Mouse (Mus musculus) limb, embryonic 13.5 days (tissue): ENCODE results near the gene Ppp1r9a. TPM values are rescaled to one million over a fixed set of nuclear protein-coding genes. Genes with fewer than 3 reads are reported as not detected.
A peak's percentile ranks its signal among the peaks of the same experiment; 100 is the strongest.
"Not testable (repeated sequence)": the region's sequence is repeated elsewhere in the genome, so short reads cannot be mapped to it uniquely, and the experiment has no call there.

Experiments used
- ATAC-seq: fragments of 200-750 bp; cut with Nextera tagmentation; 2 replicates; pipeline ENCODE4 v1.8.0; 2017; ENCODE audit warnings: low read depth, moderate number of reproducible peaks, moderate TSS enrichment; ENCODE audit not compliant: low FRiP score
- H3K27ac ChIP-seq: fragments of 300-500 bp; sonication (generic); 2 replicates; pipeline ENCODE4 v1.5.1; 2015; ENCODE audit warnings: inconsistent platforms, mild to moderate bottlenecking, moderate library complexity
- H3K27me3 ChIP-seq: fragments of 300-500 bp; sonication (generic); 2 replicates; pipeline ENCODE4 v1.6.1; 2015; ENCODE audit warnings: mild to moderate bottlenecking, inconsistent platforms
- H3K36me3 ChIP-seq: fragments of 300-500 bp; sonication (generic); 2 replicates; pipeline ENCODE4 v1.6.1; 2015; ENCODE audit warnings: inconsistent platforms, mild to moderate bottlenecking, moderate library complexity
- H3K4me1 ChIP-seq: fragments of 300-500 bp; sonication (generic); 2 replicates; pipeline ENCODE4 v1.6.1; 2015; ENCODE audit warnings: inconsistent platforms
- H3K4me2 ChIP-seq: fragments of 300-500 bp; sonication (generic); replicated peaks from 2 replicates; pipeline ENCODE4 v1.6.1; 2015; ENCODE audit warnings: inconsistent platforms, mild to moderate bottlenecking, moderate library complexity
- H3K4me3 ChIP-seq: fragments of 300-500 bp; sonication (generic); 2 replicates; pipeline ENCODE4 v1.5.1; 2015; ENCODE audit warnings: moderate library complexity, mild to moderate bottlenecking, inconsistent platforms
- H3K9ac ChIP-seq: fragments of 300-500 bp; sonication (generic); 2 replicates; pipeline ENCODE4 v1.6.1; 2015; ENCODE audit warnings: mild to moderate bottlenecking, inconsistent platforms
- H3K9me3 ChIP-seq: fragments of 300-500 bp; sonication (generic); 2 replicates; pipeline ENCODE4 v1.6.1; 2016; ENCODE audit warnings: inconsistent platforms
- WGBS: fragments of 180-500 bp; shearing (Covaris S2); methylation state at CpG from one replicate; pipeline ENCODE4 v1.1.7; 2015; 5-methylcytosine and 5-hydroxymethylcytosine counted together
- polyA plus RNA-seq: library from polyadenylated mRNA; unstranded; fragments of >200 nt; fragmentation: Nextera tagmentation; extraction: Ambion mirVana; gene quantifications from 2 replicates; pipeline ENCODE4 v1.2.1, GENCODE M21; 2015

Gene Ppp1r9a
- polyA plus RNA-seq: 23.4 and 23.6 TPM in 2 replicates

- WGBS: under 1% methylated on average over 34 of the region's 49 CpGs
- Histone ChIP-seq H3K4me3 (peak within 1 kb of the TSS; percentile 73), H3K36me3 (peaks cover 6% of the 10 kb centered on the region), H3K4me1 (peaks cover 18% of the 10 kb centered on the region; the same call in 1 of the 2 replicates), H3K27ac (peak within 1 kb of the TSS; percentile 94), H3K27me3 (no peaks in the 10 kb centered on the region), H3K9ac (peak within 1 kb of the TSS; percentile 90), H3K9me3 (no peaks in the 10 kb centered on the region), H3K4me2 (peak within 1 kb of the TSS; percentile 79)
- ATAC-seq: peak; percentile 54
Observed at GRCm38 (mm10) chr6:4902674-4903324, at the start of gene Ppp1r9a. Ppp1r9a (plus strand) TSS chr6:4902917.

- WGBS: 75% methylated on average over 10 of the region's 10 CpGs
- Histone ChIP-seq H3K4me1 (no peaks in the 10 kb centered on the region), H3K36me3 (no peaks in the 10 kb centered on the region), H3K9ac (no peak overlapping the region), H3K27ac (no peak overlapping the region), H3K27me3 (no peaks in the 10 kb centered on the region), H3K9me3 (0 out of 2 replicates have a peak, but pooled peaks cover 3% of the 10 kb centered on the region), H3K4me3 (no peak overlapping the region), H3K4me2 (no peak overlapping the region)
- ATAC-seq: no peak
Observed at GRCm38 (mm10) chr6:4855236-4855635, 47.5 kb upstream of the Ppp1r9a start.

- no peaks in the 10 kb centered on the region for H3K36me3 ChIP-seq
- H3K9me3 ChIP-seq: 0 out of 2 replicates have a peak, but pooled peaks cover 3% of the 10 kb centered on the region
- 96% methylated on average over 11 of the region's 11 CpGs for WGBS
- no peak overlapping the region for H3K4me3 ChIP-seq
- no peak for ATAC-seq
- no peaks in the 10 kb centered on the region for H3K4me1 ChIP-seq
- H3K9ac ChIP-seq: no peak overlapping the region
- H3K4me2 ChIP-seq: no peak overlapping the region
- no peaks in the 10 kb centered on the region for H3K27me3 ChIP-seq
- H3K27ac ChIP-seq: no peak overlapping the region
Observed at GRCm38 (mm10) chr6:4856919-4857318, 45.8 kb upstream of the Ppp1r9a start.

DNA sequence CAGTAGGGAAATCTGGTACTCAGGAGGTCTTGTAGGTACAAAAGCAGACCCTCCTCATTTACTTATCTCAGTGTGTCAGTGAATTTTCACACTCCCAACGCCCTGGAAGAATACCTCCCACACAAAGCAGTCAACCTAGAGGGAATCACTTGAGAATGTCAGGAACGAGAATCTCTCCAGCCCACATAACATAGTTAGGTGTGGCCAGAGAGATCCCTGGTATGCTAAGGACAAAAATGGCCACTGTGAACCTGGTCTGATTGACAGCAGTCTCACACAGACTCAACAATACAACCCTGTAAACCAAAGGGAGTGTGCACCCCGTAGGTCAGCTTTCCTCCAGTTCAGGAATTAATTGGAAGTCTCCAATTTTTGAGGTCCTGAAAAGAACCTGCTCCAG lies 18.4 kb upstream of the Ppp1r9a start:
- H3K36me3 ChIP-seq: no peaks in the 10 kb centered on the region
- H3K4me2 ChIP-seq: no peak overlapping the region
- no peak overlapping the region for H3K9ac ChIP-seq
- H3K4me1 ChIP-seq: no peaks in the 10 kb centered on the region
- no peaks in the 10 kb centered on the region for H3K9me3 ChIP-seq
- H3K27me3 ChIP-seq: no peaks in the 10 kb centered on the region
- no peak overlapping the region for H3K4me3 ChIP-seq
- H3K27ac ChIP-seq: no peak overlapping the region
- WGBS: 69% methylated on average over 3 of the region's 3 CpGs
- ATAC-seq: no peak

- ATAC-seq: no peak
- H3K9me3 ChIP-seq: no peaks in the 10 kb centered on the region
- no peaks in the 10 kb centered on the region for H3K36me3 ChIP-seq
- H3K4me2 ChIP-seq: no peak overlapping the region
- H3K9ac ChIP-seq: no peak overlapping the region
- 73% methylated on average over 9 of the region's 9 CpGs for WGBS
- H3K27me3 ChIP-seq: no peaks in the 10 kb centered on the region
- H3K27ac ChIP-seq: no peak overlapping the region
- no peak overlapping the region for H3K4me3 ChIP-seq
- no peaks in the 10 kb centered on the region for H3K4me1 ChIP-seq
Observed at GRCm38 (mm10) chr6:4889544-4889943, 13.2 kb upstream of the Ppp1r9a start.

DNA sequence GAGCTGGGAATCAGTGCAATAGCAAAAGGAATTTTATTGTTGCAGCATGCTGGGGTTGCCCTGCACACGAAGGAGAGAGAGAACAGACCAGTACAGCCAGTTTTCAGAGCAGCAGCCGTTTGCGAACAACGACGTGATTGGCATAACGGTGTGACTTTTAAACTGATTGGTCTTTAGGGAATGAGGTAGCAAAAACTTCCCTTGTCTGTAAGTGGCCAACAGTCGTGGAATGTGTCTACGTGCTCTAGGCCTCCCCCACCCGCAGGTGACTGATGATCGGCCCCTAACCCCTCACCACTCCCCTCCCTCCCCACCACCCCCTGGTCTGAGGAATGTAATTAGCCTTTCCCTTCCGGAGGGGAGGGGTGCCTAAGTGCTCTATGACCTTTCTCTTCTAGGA lies 10.3 kb upstream of the Ppp1r9a start:
- Histone ChIP-seq H3K4me1 (no peaks in the 10 kb centered on the region), H3K9ac (no peak overlapping the region), H3K27ac (no peak overlapping the region), H3K4me2 (no peak overlapping the region), H3K9me3 (no peaks in the 10 kb centered on the region), H3K27me3 (no peaks in the 10 kb centered on the region), H3K36me3 (no peaks in the 10 kb centered on the region), H3K4me3 (no peak overlapping the region)
- WGBS: 29% methylated on average over 11 of the region's 11 CpGs
- ATAC-seq: no peak

- H3K4me2 ChIP-seq, H3K4me1 ChIP-seq, ATAC-seq, H3K27me3 ChIP-seq, H3K36me3 ChIP-seq, H3K4me3 ChIP-seq, H3K27ac ChIP-seq, H3K9ac ChIP-seq, H3K9me3 ChIP-seq: not testable (repeated sequence)
- WGBS: 59% methylated on average over 12 of the region's 12 CpGs
Observed at GRCm38 (mm10) chr6:4893312-4893711, 9.4 kb upstream of the Ppp1r9a start.

GRCm38 (mm10) chr6:4899906-4900305 lies 2.8 kb upstream of the Ppp1r9a start:
- H3K4me2 ChIP-seq: no peak overlapping the region
- no peak for ATAC-seq
- no peak overlapping the region for H3K4me3 ChIP-seq
- no peaks in the 10 kb centered on the region for H3K27me3 ChIP-seq
- no peak overlapping the region for H3K9ac ChIP-seq
- WGBS: 68% methylated on average over 6 of the region's 6 CpGs
- no peak overlapping the region for H3K27ac ChIP-seq
- no peaks in the 10 kb centered on the region for H3K9me3 ChIP-seq
- H3K36me3 ChIP-seq: no peaks in the 10 kb centered on the region
- peaks cover 13% of the 10 kb centered on the region; the same call in 1 of the 2 replicates for H3K4me1 ChIP-seq

- Histone ChIP-seq H3K4me1 (peaks cover 18% of the 10 kb centered on the region; the same call in 1 of the 2 replicates), H3K4me3 (peak overlapping the region; percentile 73), H3K4me2 (peak overlapping the region; percentile 79), H3K27ac (peak overlapping the region; percentile 94), H3K9ac (peak overlapping the region; percentile 90), H3K9me3 (no peaks in the 10 kb centered on the region), H3K27me3 (no peaks in the 10 kb centered on the region), H3K36me3 (peaks cover 6% of the 10 kb centered on the region)
- WGBS: under 1% methylated on average over 58 of the region's 77 CpGs
- peak; percentile 68 for ATAC-seq
Observed at GRCm38 (mm10) chr6:4903325-4904054, 773 bp downstream of the Ppp1r9a start.

- peak overlapping the region; percentile 90 for H3K9ac ChIP-seq
- ATAC-seq: peak; percentile 25; the same call in 1 of the 2 replicates
- H3K4me3 ChIP-seq: peak overlapping the region; percentile 73
- no peaks in the 10 kb centered on the region for H3K27me3 ChIP-seq
- H3K36me3 ChIP-seq: peaks cover 6% of the 10 kb centered on the region
- H3K4me1 ChIP-seq: peaks cover 21% of the 10 kb centered on the region; the same call in 1 of the 2 replicates
- H3K27ac ChIP-seq: peak overlapping the region; percentile 94
- WGBS: 7% methylated on average over 9 of the region's 9 CpGs
- peak overlapping the region; percentile 79 for H3K4me2 ChIP-seq
- H3K9me3 ChIP-seq: no peaks in the 10 kb centered on the region
Observed at GRCm38 (mm10) chr6:4904055-4904450, 1.3 kb downstream of the Ppp1r9a start.

GRCm38 (mm10) chr6:4910042-4910634 lies 7.4 kb downstream of the Ppp1r9a start:
- 43% methylated on average over 10 of the region's 10 CpGs for WGBS
- Histone ChIP-seq H3K4me3 (no peak overlapping the region), H3K9me3 (no peaks in the 10 kb centered on the region), H3K4me2 (no peak overlapping the region), H3K36me3 (peaks cover 9% of the 10 kb centered on the region), H3K4me1 (peaks cover 19% of the 10 kb centered on the region), H3K27ac (no peak overlapping the region), H3K27me3 (no peaks in the 10 kb centered on the region), H3K9ac (0 out of 2 replicates have a peak overlapping the region, but pooled peaks have one; percentile 8)
- ATAC-seq: no peak

GRCm38 (mm10) chr6:4918470-4918869 lies 15.8 kb downstream of the Ppp1r9a start:
- no peaks in the 10 kb centered on the region for H3K9me3 ChIP-seq
- WGBS: 81% methylated on average over 5 of the region's 5 CpGs
- H3K4me2 ChIP-seq: no peak overlapping the region
- H3K27ac ChIP-seq: no peak overlapping the region
- 0 out of 2 replicates have a peak, but pooled peaks cover 3% of the 10 kb centered on the region for H3K4me1 ChIP-seq
- H3K36me3 ChIP-seq: peaks cover 15% of the 10 kb centered on the region
- no peaks in the 10 kb centered on the region for H3K27me3 ChIP-seq
- no peak overlapping the region for H3K9ac ChIP-seq
- no peak overlapping the region for H3K4me3 ChIP-seq
- ATAC-seq: no peak
